Mouse (Mus musculus) retina, adult 2 months (tissue): ENCODE data around the gene Phf13.

ENCODE experiments used
- DNase-seq: peaks from one replicate; pipeline ENCODE4 v3.0.0-alpha.2; 2012; ENCODE audit warnings: low read depth, low spot score

Gene Phf13

GRCm38 (mm10) chr4:151948497-151949471 lies 47.3 kb downstream of the Phf13 start:
- no peak for DNase-seq

- no peak for DNase-seq
Measured at GRCm38 (mm10) chr4:151946211-151946610, 49.8 kb downstream of the Phf13 start.
